Mouse (Mus musculus) embryonic facial prominence, embryonic 11.5 days (tissue): ENCODE results near the gene Abca7. TPM values are rescaled to one million over a fixed set of nuclear protein-coding genes. Genes with fewer than 3 reads are reported as not detected.

Source experiments
- ATAC-seq: fragments of 200-750 bp; cut with Nextera tagmentation; replicated peaks from 2 replicates; pipeline ENCODE4 v1.8.0; 2017; ENCODE audit warnings: low read depth; ENCODE audit not compliant: insufficient number of reproducible peaks, low FRiP score, low TSS enrichment
- DNase-seq: peaks from one replicate; pipeline ENCODE4 v3.0.0-alpha.2; 2015; ENCODE audit warnings: low spot score
- H3K27ac ChIP-seq: fragments of 300-500 bp; sonication (generic); replicated peaks from 2 replicates; pipeline ENCODE4 v1.5.1; 2014; ENCODE audit warnings: mild to moderate bottlenecking, low read depth, low read length, control low read depth
- H3K27me3 ChIP-seq: fragments of 300-500 bp; sonication (generic); 2 replicates; pipeline ENCODE4 v1.6.1; 2014; ENCODE audit warnings: mild to moderate bottlenecking, low read length, moderate library complexity, mixed read lengths; ENCODE audit not compliant: control insufficient read depth, insufficient read depth
- H3K36me3 ChIP-seq: fragments of 300-500 bp; sonication (generic); replicated peaks from 2 replicates; pipeline ENCODE4 v1.6.1; 2014; ENCODE audit warnings: low read depth, mild to moderate bottlenecking, low read length, moderate library complexity, mixed read lengths; ENCODE audit not compliant: control insufficient read depth, insufficient read depth
- H3K4me1 ChIP-seq: fragments of 300-500 bp; sonication (generic); 2 replicates; pipeline ENCODE4 v1.6.1; 2014; ENCODE audit warnings: low read length, mixed read lengths; ENCODE audit not compliant: control insufficient read depth, insufficient read depth
- H3K4me2 ChIP-seq: fragments of 300-500 bp; sonication (generic); 2 replicates; pipeline ENCODE4 v1.6.1; 2014; ENCODE audit warnings: low read depth, mild to moderate bottlenecking, control low read depth, low read length, moderate library complexity
- H3K4me3 ChIP-seq: fragments of 300-500 bp; sonication (generic); 2 replicates; pipeline ENCODE4 v1.5.1; 2014; ENCODE audit warnings: low read depth, low read length, control low read depth
- H3K9ac ChIP-seq: fragments of 300-500 bp; sonication (generic); replicated peaks from 2 replicates; pipeline ENCODE4 v1.6.1; 2014; ENCODE audit warnings: mild to moderate bottlenecking, control low read depth, low read length
- H3K9me3 ChIP-seq: fragments of 300-500 bp; sonication (generic); replicated peaks from 2 replicates; pipeline ENCODE4 v1.6.1; 2016; ENCODE audit warnings: mild to moderate bottlenecking, low read length, inconsistent platforms, mixed read lengths; ENCODE audit not compliant: control insufficient read depth
- WGBS: fragments of 180-500 bp; shearing (Covaris S2); extraction: QIAGEN DNeasy Blood & Tissue Kit; methylation state at CpG from one replicate; pipeline ENCODE4 v1.1.7; 2014; 5-methylcytosine and 5-hydroxymethylcytosine counted together
- polyA plus RNA-seq: library from polyadenylated mRNA; unstranded; fragments of >200 nt; fragmentation: Nextera tagmentation; extraction: Ambion mirVana; gene quantifications from 2 replicates; pipeline ENCODE4 v1.2.1, GENCODE M21; 2014

Abca7 gene
- polyA plus RNA-seq, 1 experiment from 2014 or later: 0.98 TPM

DNA sequence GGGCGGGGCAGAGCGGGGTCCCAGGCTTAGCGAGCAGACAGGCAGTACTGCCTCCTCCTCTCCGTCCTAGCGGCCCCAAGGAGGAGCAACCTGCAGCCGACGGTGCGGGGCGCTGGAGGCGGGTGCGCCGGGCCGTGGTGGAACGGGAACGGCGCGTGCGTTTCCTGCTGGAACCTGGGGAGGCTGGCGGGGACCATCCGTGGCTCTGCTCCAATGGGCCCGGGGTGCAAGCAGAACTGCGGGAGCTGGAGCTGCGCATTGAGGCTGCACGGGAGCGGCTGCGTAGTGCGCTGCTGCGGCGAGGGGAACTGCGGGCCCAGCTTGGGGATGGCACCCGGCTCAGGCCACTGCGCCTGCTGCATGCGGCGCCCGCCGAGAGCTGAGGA is 19.6 kb upstream of the Abca7 start:
- no peak overlapping the region for H3K27ac ChIP-seq
- ATAC-seq (no peak), DNase-seq (no peak)
- 75% methylated on average over 34 of the region's 36 CpGs for WGBS
- no peak overlapping the region for H3K4me3 ChIP-seq
- no peaks in the 10 kb centered on the region for H3K9me3 ChIP-seq
- peaks cover 22% of the 10 kb centered on the region for H3K36me3 ChIP-seq
- H3K4me1 ChIP-seq: no peaks in the 10 kb centered on the region; the same call in 1 of the 2 replicates
- no peak overlapping the region for H3K9ac ChIP-seq
- no peaks in the 10 kb centered on the region; the same call in 1 of the 2 replicates for H3K27me3 ChIP-seq
- no peak overlapping the region for H3K4me2 ChIP-seq

- Histone ChIP-seq H3K4me2 (no peak overlapping the region), H3K36me3 (peaks cover 22% of the 10 kb centered on the region), H3K9me3 (no peaks in the 10 kb centered on the region), H3K27ac (no peak overlapping the region), H3K27me3 (no peaks in the 10 kb centered on the region), H3K9ac (no peak overlapping the region), H3K4me1 (no peaks in the 10 kb centered on the region; the same call in 1 of the 2 replicates), H3K4me3 (no peak overlapping the region)
- ATAC-seq (no peak), DNase-seq (no peak)
- 83% methylated on average over 24 of the region's 28 CpGs for WGBS
Observed at GRCm38 (mm10) chr10:79977324-79977723, 19.0 kb upstream of the Abca7 start.

- ATAC-seq: no peak
- WGBS: 96% methylated on average over 21 of the region's 21 CpGs
- peaks cover 22% of the 10 kb centered on the region for H3K36me3 ChIP-seq
Observed at GRCm38 (mm10) chr10:79978061-79978460, 18.2 kb upstream of the Abca7 start.

DNA sequence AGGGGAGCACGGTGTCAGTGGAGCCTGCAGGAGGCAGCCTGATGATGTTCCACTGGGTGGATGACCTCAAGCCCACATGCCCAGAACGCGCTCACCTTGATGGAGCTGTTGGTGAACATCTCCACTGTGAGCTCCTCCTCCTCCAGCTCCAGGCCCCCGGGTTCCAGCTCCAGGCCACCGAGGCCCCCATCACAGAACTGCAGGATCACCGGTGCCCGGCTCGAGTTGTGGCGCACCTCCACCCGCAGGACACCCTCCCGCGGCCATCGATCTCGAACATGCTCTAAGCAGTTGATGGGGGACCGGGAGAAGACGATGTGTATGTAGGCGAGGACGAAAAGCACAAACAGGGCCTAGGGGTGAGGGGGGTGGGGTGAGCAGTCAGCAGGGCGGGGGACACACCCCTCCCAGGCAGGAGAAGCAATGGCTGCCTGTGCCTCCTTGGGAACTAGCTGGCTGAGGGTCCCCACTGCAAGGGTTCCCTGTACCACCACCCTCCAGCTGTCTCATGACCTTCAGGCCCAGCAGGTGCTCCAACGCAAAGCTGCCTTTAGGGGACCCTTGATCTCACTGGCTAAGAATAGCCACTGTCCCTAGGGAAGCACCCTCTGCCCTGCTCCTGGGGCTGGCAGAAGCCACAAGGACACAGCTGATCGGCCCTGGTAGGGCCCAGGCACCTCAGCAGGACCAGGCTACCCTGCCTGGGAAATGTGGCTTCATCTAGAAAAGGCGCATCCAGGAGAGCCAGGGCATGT is 16.7 kb upstream of the Abca7 start:
- no peak for DNase-seq
- H3K27ac ChIP-seq: no peak overlapping the region
- no peaks in the 10 kb centered on the region; the same call in 1 of the 2 replicates for H3K4me1 ChIP-seq
- no peaks in the 10 kb centered on the region for H3K9me3 ChIP-seq
- H3K4me3 ChIP-seq: no peak overlapping the region
- H3K36me3 ChIP-seq: peaks cover 22% of the 10 kb centered on the region
- no peaks in the 10 kb centered on the region for H3K27me3 ChIP-seq
- no peak for ATAC-seq
- 95% methylated on average over 22 of the region's 22 CpGs for WGBS
- H3K4me2 ChIP-seq: no peak overlapping the region
- H3K9ac ChIP-seq: no peak overlapping the region

More at GRCm38 (mm10) chr10:79978061-79978460, 18.2 kb upstream of the Abca7 start:
- Histone ChIP-seq H3K4me3 (no peak overlapping the region), H3K4me2 (no peak overlapping the region), H3K9me3 (no peaks in the 10 kb centered on the region), H3K9ac (no peak overlapping the region), H3K27me3 (no peaks in the 10 kb centered on the region), H3K27ac (no peak overlapping the region), H3K4me1 (no peaks in the 10 kb centered on the region; the same call in 1 of the 2 replicates)
- no peak for DNase-seq

DNA sequence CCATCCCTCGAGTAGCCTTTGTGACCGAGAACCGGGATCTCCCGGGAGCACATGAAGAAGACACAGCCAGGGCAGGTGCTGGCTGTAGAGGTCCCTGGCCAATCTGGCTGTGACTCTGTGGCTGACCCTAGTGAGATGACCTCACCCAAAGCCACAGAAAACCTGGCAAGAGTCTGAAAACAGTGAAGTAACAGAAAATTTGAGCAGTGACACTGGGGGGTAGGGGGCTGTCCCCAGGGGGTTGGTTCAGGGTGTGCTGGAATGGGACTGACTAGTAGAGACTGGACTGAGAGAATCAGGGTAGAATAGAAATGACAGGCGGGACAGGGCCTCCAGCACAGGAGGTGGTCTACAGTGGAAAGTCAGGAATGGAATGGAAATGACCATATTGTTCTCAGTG is 13.1 kb upstream of the Abca7 start:
- peak overlapping the region; percentile 79 for H3K4me3 ChIP-seq
- WGBS: 77% methylated on average over 5 of the region's 5 CpGs
- no peaks in the 10 kb centered on the region for H3K27me3 ChIP-seq
- peak overlapping the region; percentile 81 for H3K9ac ChIP-seq
- H3K36me3 ChIP-seq: peaks cover 5% of the 10 kb centered on the region
- H3K27ac ChIP-seq: no peak overlapping the region
- peak overlapping the region; percentile 88 for H3K4me2 ChIP-seq
- no peaks in the 10 kb centered on the region for H3K9me3 ChIP-seq
- DNase-seq (no peak), ATAC-seq (no peak)
- H3K4me1 ChIP-seq: peaks cover 3% of the 10 kb centered on the region

DNA sequence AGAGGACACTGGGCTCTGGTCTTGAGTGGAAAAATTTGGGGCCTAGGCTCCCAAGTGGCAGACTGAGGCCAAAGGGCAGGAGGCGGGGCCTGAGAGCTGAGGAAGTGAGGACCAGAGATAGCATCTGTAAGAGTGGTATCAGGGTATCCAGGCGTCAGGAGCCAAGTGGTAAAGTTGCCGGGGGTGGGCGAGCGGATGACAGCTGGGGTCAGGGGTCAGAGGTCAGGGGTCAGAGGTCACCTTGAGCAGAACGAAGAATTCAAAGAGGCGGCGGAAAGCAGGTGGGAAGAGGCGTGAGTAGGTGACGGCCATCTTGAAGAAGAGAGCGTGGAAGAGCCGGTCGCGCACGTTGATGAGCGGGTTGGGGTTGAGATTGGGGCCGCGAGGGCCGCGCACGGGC is 12.6 kb upstream of the Abca7 start:
- Histone ChIP-seq H3K9ac (peak overlapping the region; percentile 81), H3K36me3 (peaks cover 3% of the 10 kb centered on the region), H3K4me1 (peaks cover 3% of the 10 kb centered on the region), H3K27me3 (no peaks in the 10 kb centered on the region), H3K9me3 (no peaks in the 10 kb centered on the region), H3K4me3 (peak overlapping the region; percentile 79), H3K4me2 (peak overlapping the region; percentile 88), H3K27ac (peak overlapping the region; percentile 69)
- WGBS: 2% methylated on average over 17 of the region's 21 CpGs
- ATAC-seq (no peak), DNase-seq (peak; percentile 63)

DNA sequence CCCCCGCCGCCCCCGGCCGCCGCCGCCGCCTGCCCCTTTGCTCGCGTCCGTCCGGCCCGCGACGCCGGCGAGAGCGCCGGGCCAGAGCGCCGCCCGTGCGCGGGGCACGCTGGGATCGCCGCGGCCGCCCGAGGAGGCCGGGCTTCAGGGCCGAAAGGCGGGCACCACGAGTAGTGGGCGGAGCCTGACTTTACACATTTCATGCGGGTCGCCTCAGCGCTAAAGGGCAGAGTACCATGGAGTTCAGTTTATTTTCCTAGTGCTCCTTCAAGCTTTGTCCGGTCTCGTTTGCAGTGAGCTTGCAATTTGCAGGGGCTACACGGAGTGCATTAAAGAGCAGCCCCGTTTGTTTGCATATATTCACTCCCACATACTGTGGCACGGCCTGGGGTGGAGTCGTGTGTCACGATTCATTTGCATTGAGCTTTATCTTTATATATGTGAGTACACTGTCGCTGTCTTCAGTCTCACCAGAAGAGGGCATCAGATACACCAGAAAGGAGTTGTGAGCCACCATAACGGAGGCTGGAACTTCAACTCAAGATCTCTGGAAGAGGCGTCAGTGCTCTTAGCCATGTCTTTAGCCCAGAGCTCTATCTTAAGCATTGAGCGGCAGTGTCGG is 12.0 kb upstream of the Abca7 start, which contains the start of gene Tmem259:
TSS of gene Tmem259 (minus strand) at position 136 of the 622 bp plus-strand sequence.
- no peaks in the 10 kb centered on the region for H3K27me3 ChIP-seq
- DNase-seq: peak; percentile 93
- peak within 1 kb of the TSS; percentile 81 for H3K9ac ChIP-seq
- peak within 1 kb of the TSS; percentile 79 for H3K4me3 ChIP-seq
- H3K4me1 ChIP-seq: peaks cover 3% of the 10 kb centered on the region
- ATAC-seq: peak; percentile 73
- 0% methylated on average over 37 of the region's 49 CpGs for WGBS
- peak within 1 kb of the TSS; percentile 84 for H3K27ac ChIP-seq
- peaks cover 2% of the 10 kb centered on the region for H3K36me3 ChIP-seq
- peak within 1 kb of the TSS; percentile 88 for H3K4me2 ChIP-seq
- no peaks in the 10 kb centered on the region for H3K9me3 ChIP-seq

GRCm38 (mm10) chr10:79984871-79985270 is 11.4 kb upstream of the Abca7 start:
- 0% methylated on average over 22 of the region's 22 CpGs for WGBS
- H3K36me3 ChIP-seq: no peaks in the 10 kb centered on the region; the same call in 1 of the 2 replicates

More at GRCm38 (mm10) chr10:79984871-79985270, 11.4 kb upstream of the Abca7 start:
- H3K9ac ChIP-seq: peak overlapping the region; percentile 50
- H3K4me1 ChIP-seq: peaks cover 3% of the 10 kb centered on the region
- peak overlapping the region; percentile 71 for H3K4me2 ChIP-seq
- H3K4me3 ChIP-seq: peak overlapping the region; percentile 79
- H3K27me3 ChIP-seq: no peaks in the 10 kb centered on the region
- ATAC-seq: peak; percentile 84
- no peaks in the 10 kb centered on the region for H3K9me3 ChIP-seq
- H3K27ac ChIP-seq: peak overlapping the region; percentile 84
- DNase-seq: peak; percentile 98
